In genomic region chr9:101458947-101459627, GRCm38 (mm10) we compare ENCODE assay signal across 18 mouse cellular contexts.
DNase-seq lines count a peak whose midpoint lies in the region; ATAC-seq and TF ChIP-seq lines count a peak whose summit lies in the region.
"Had no signal": no experiment of that assay in that cellular context is flagged by ENCODE, and none has a peak within 500 bp of the region (broad histone marks: within the 10 kb centered on the region; RNA-seq: fewer than 3 reads in every experiment).

No protein-coding gene starts in this region.

- no peaks in the 10 kb centered on the region for H3K9me3 ChIP-seq in forebrain, postnatal 0 days (ENCODE audit: low read length)
- H3K9me3 ChIP-seq in forebrain, embryonic 10.5 days: no peaks in the 10 kb centered on the region
- no peaks in the 10 kb centered on the region for H3K9me3 ChIP-seq in kidney, embryonic 16.5 days (ENCODE audit: low read length)
- H3K9me3 ChIP-seq in midbrain, embryonic 15.5 days: no peaks in the 10 kb centered on the region
- H3K9me3 ChIP-seq in midbrain, postnatal 0 days (ENCODE audit: low read length): no peaks in the 10 kb centered on the region
- H3K9me3 ChIP-seq: embryonic facial prominence, embryonic 15.5 days; intestine, embryonic 15.5 days; limb, embryonic 13.5 days; liver, embryonic 12.5 days had no signal

- H3K9ac ChIP-seq in forebrain, postnatal 0 days: no peak overlapping the region
- no peak overlapping the region for H3K9ac ChIP-seq in kidney, embryonic 16.5 days (replicated peaks; ENCODE audit: low read length)
- no peak overlapping the region for H3K9ac ChIP-seq in midbrain, embryonic 15.5 days
- H3K9ac ChIP-seq in midbrain, postnatal 0 days (replicated peaks; ENCODE audit: low read length, poor library complexity, severe bottlenecking): no peak overlapping the region
- H3K9ac ChIP-seq: embryonic facial prominence, embryonic 15.5 days; intestine, embryonic 15.5 days; limb, embryonic 13.5 days; liver, embryonic 12.5 days had no signal

- H3K36me3 ChIP-seq in forebrain, postnatal 0 days (ENCODE audit: insufficient read depth): no peaks in the 10 kb centered on the region
- H3K36me3 ChIP-seq in forebrain, embryonic 10.5 days (replicated peaks): no peaks in the 10 kb centered on the region
- no peaks in the 10 kb centered on the region for H3K36me3 ChIP-seq in kidney, embryonic 16.5 days (ENCODE audit: insufficient read depth, low read length)
- H3K36me3 ChIP-seq in midbrain, embryonic 15.5 days (replicated peaks): no peaks in the 10 kb centered on the region
- H3K36me3 ChIP-seq in midbrain, postnatal 0 days (ENCODE audit: insufficient read depth, low read length): no peaks in the 10 kb centered on the region
- H3K36me3 ChIP-seq: embryonic facial prominence, embryonic 15.5 days; intestine, embryonic 15.5 days; limb, embryonic 13.5 days; liver, embryonic 12.5 days had no signal

- peak overlapping the region; percentile 45; the same call in 1 of the 2 replicates for H3K27ac ChIP-seq in forebrain, postnatal 0 days (ENCODE audit: low read depth, low read length)
- no peak overlapping the region for H3K27ac ChIP-seq in forebrain, embryonic 10.5 days
- no peak overlapping the region for H3K27ac ChIP-seq in kidney, embryonic 16.5 days (ENCODE audit: low read length)
- 0 out of 2 replicates have a peak overlapping the region, but pooled peaks have one; percentile 2 for H3K27ac ChIP-seq in midbrain, embryonic 15.5 days
- H3K27ac ChIP-seq in midbrain, postnatal 0 days (ENCODE audit: low read depth, low read length): no peak overlapping the region
- H3K27ac ChIP-seq: embryonic facial prominence, embryonic 15.5 days; intestine, embryonic 15.5 days; limb, embryonic 13.5 days; liver, embryonic 12.5 days had no signal

- H3K4me1 ChIP-seq in forebrain, postnatal 0 days (ENCODE audit: insufficient read depth): peaks cover 7% of the 10 kb centered on the region; the same call in 1 of the 2 replicates
- peaks cover under 1% of the 10 kb centered on the region; the same call in 1 of the 2 replicates for H3K4me1 ChIP-seq in forebrain, embryonic 10.5 days
- peaks cover 11% of the 10 kb centered on the region for H3K4me1 ChIP-seq in kidney, embryonic 16.5 days (ENCODE audit: insufficient read depth, low read length)
- peaks cover 18% of the 10 kb centered on the region for H3K4me1 ChIP-seq in midbrain, embryonic 15.5 days
- no peaks in the 10 kb centered on the region for H3K4me1 ChIP-seq in midbrain, postnatal 0 days (ENCODE audit: insufficient read depth, low read length)
- H3K4me1 ChIP-seq: embryonic facial prominence, embryonic 15.5 days; intestine, embryonic 15.5 days; limb, embryonic 13.5 days; liver, embryonic 12.5 days had no signal

- ATAC-seq in forebrain, postnatal 0 days: 0 out of 2 replicates have a peak, but pooled peaks have one; percentile 12
- ATAC-seq in kidney, embryonic 16.5 days (ENCODE audit: low FRiP score, low TSS enrichment): peak; percentile 42; the same call in 1 of the 2 replicates
- ATAC-seq in midbrain, embryonic 15.5 days (replicated peaks): no peak
- ATAC-seq in midbrain, postnatal 0 days (ENCODE audit: low FRiP score): no peak
- ATAC-seq: intestine, embryonic 15.5 days; liver, embryonic 12.5 days had no signal

- TF ChIP-seq CTCF in forebrain, postnatal 0 days (IDR thresholded peaks at IDR 0.05; ENCODE audit: low read depth): no peak
- TF ChIP-seq CTCF in midbrain, postnatal 0 days (IDR thresholded peaks at IDR 0.05): no peak

- 33% methylated on average over 11 of the region's 11 CpGs for WGBS in forebrain, postnatal 0 days
- WGBS in forebrain, embryonic 10.5 days: 84% methylated on average over 11 of the region's 11 CpGs
- 29% methylated on average over 11 of the region's 11 CpGs for WGBS in kidney, embryonic 16.5 days
- 59% methylated on average over 11 of the region's 11 CpGs for WGBS in midbrain, embryonic 15.5 days
- WGBS in midbrain, postnatal 0 days: 59% methylated on average over 11 of the region's 11 CpGs

- H3K4me2 ChIP-seq in forebrain, postnatal 0 days (ENCODE audit: low read depth): no peak overlapping the region
- no peak overlapping the region for H3K4me2 ChIP-seq in kidney, embryonic 16.5 days (replicated peaks; ENCODE audit: low read depth, low read length)
- H3K4me2 ChIP-seq in midbrain, embryonic 15.5 days: no peak overlapping the region
- H3K4me2 ChIP-seq in midbrain, postnatal 0 days (ENCODE audit: low read depth, low read length, poor library complexity, severe bottlenecking): no peak overlapping the region
- H3K4me2 ChIP-seq: embryonic facial prominence, embryonic 15.5 days; heart, embryonic 11.5 days; intestine, embryonic 15.5 days; limb, embryonic 13.5 days; liver, embryonic 12.5 days had no signal

- H3K27me3 ChIP-seq in forebrain, postnatal 0 days (ENCODE audit: insufficient read depth, low read length): no peaks in the 10 kb centered on the region
- H3K27me3 ChIP-seq in forebrain, embryonic 10.5 days (ENCODE audit: poor library complexity, severe bottlenecking): no peaks in the 10 kb centered on the region
- 0 out of 2 replicates have a peak, but pooled peaks cover 4% of the 10 kb centered on the region for H3K27me3 ChIP-seq in kidney, embryonic 16.5 days (ENCODE audit: insufficient read depth, low read length)
- no peaks in the 10 kb centered on the region for H3K27me3 ChIP-seq in midbrain, embryonic 15.5 days (replicated peaks)
- no peaks in the 10 kb centered on the region for H3K27me3 ChIP-seq in midbrain, postnatal 0 days (ENCODE audit: insufficient read depth, low read length)
- H3K27me3 ChIP-seq: embryonic facial prominence, embryonic 15.5 days; intestine, embryonic 15.5 days; limb, embryonic 13.5 days; liver, embryonic 12.5 days had no signal

- H3K4me3 ChIP-seq in forebrain, postnatal 0 days (ENCODE audit: low read depth, low read length): no peak overlapping the region
- H3K4me3 ChIP-seq in forebrain, embryonic 10.5 days: no peak overlapping the region
- no peak overlapping the region for H3K4me3 ChIP-seq in kidney, embryonic 16.5 days (ENCODE audit: low read length)
- H3K4me3 ChIP-seq in midbrain, embryonic 15.5 days: no peak overlapping the region
- H3K4me3 ChIP-seq in midbrain, postnatal 0 days (ENCODE audit: low read depth, low read length): no peak overlapping the region
- H3K4me3 ChIP-seq: embryonic facial prominence, embryonic 15.5 days; intestine, embryonic 15.5 days; limb, embryonic 13.5 days; liver, embryonic 12.5 days had no signal

- DNase-seq in forebrain, postnatal 0 days: no peak
- DNase-seq in forebrain, embryonic 10.5 days (ENCODE audit: extremely low spot score, low spot score): no peak
- no peak for DNase-seq in kidney, adult 11 months
- no peak for DNase-seq in midbrain, postnatal 0 days (ENCODE audit: low spot score)
- no peak for DNase-seq in adipocyte (ENCODE audit: low spot score)
- DNase-seq: adrenal gland, postnatal 36 days; cerebellum, adult 11 months; cerebellum, adult 9-11 months; gastrocnemius, postnatal 10 days; lung, adult 18-20 months; lung, postnatal 10 days had no signal

Comparison
In these comparisons a context has a peak if more than half of its experiments do, and no peak if none do; other contexts are left out.
1. H3K27ac ChIP-seq: peak in forebrain, postnatal 0 days (single experiment) and midbrain, embryonic 15.5 days (single experiment); none in forebrain, embryonic 10.5 days (single experiment), kidney, embryonic 16.5 days (single experiment) and midbrain, postnatal 0 days (single experiment).
2. ATAC-seq: peak in forebrain, postnatal 0 days (single experiment) and kidney, embryonic 16.5 days (single experiment); none in midbrain, embryonic 15.5 days (single experiment) and midbrain, postnatal 0 days (single experiment).